Mouse (Mus musculus): ENCODE results near the gene Rad54l.

DNA sequence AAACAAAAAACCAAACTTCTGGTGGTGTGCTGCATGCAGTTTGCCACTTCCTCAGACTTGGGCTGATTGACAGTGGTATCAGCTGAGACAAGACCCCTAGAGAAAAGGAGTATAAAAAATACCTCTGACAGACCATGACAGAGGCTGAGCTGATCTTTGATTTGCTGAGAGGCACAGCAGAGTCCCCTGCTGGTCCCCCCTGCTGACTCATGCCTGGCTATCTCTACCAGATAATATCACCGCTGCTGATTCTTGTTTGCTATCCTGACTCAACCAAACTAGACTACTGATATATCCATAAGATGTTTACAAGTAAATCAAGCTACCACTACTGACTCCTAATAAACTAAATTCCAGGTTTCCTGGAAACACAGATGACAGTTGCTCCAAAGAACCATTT, 59.6 kb downstream of the Rad54l start:
- no peak for TF ChIP-seq USF1 (IDR thresholded peaks at IDR 0.05; ENCODE audit: low read depth)
- TF ChIP-seq CTCF (IDR thresholded peaks at IDR 0.05; ENCODE audit: control insufficient read depth, insufficient read depth, insufficient read length) = no peak
- TF ChIP-seq MAX (IDR thresholded peaks at IDR 0.05) = no peak
- TF ChIP-seq CEBPB (IDR thresholded peaks at IDR 0.05; ENCODE audit: low read depth) = no peak
